Mouse (Mus musculus): ENCODE measurements around the gene Nt5m.

DNA sequence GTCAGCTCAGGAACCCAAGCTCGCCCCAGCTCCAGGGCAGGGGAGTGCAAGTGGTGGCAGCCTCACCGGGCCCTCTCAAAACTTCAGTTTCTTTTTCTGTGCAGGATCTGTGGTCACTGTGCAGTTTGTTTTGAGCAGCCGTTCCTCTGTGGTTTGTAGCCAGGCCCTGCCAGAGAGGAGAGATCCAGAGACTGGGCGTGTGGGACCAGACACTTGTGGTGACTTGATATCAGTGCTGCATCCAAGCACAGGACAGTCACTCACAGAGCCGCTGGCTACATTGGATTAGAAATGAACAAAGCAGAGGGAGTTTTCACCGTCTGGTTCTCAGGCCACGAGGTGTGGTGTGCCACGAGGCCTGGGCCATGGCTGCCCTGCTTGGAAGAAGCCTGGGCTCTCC lies 32.9 kb downstream of the Nt5m start:
- TF ChIP-seq CTCF (IDR thresholded peaks at IDR 0.05; ENCODE audit: extremely low read depth, insufficient read depth, low read length) (no peak), POLR2A (IDR thresholded peaks at IDR 0.05; ENCODE audit: extremely low read depth, insufficient read depth, low read length) (no peak)

All from cortical plate, adult 2 months (tissue).